Mouse (Mus musculus): ENCODE measurements around the gene Spem1.

GRCm38 (mm10) chr11:69838714-69839104 lies 16.7 kb upstream of the Spem1 start:
- TF ChIP-seq CTCF (IDR thresholded peaks at IDR 0.05; ENCODE audit: low read depth, low read length): no peak
- no peak for TF ChIP-seq POLR2A (IDR thresholded peaks at IDR 0.05; ENCODE audit: insufficient read depth, low read length)

Measured in ES-Bruce4 (cell line).